Mouse (Mus musculus) kidney, adult 2 months (tissue): ENCODE results near the gene Eif5b.
"Not testable (repeated sequence)": the region's sequence is repeated elsewhere in the genome, so short reads cannot be mapped to it uniquely, and the experiment has no call there.

Experiments used
- CTCF ChIP-seq: fragments of 200-500 bp; conservative IDR thresholded peaks from 2 replicates; pipeline ENCODE4 v1.5.1; 2011; ENCODE audit warnings: low read depth, mild to moderate bottlenecking, control low read depth, low read length, moderate library complexity, mixed read lengths; ENCODE audit not compliant: insufficient read depth, insufficient read length
- POLR2A ChIP-seq: fragments of 200-500 bp; IDR thresholded peaks from one replicate; pipeline ENCODE4 v1.6.1; 2011; ENCODE audit warnings: low read depth, low read length, control low read depth

DNA sequence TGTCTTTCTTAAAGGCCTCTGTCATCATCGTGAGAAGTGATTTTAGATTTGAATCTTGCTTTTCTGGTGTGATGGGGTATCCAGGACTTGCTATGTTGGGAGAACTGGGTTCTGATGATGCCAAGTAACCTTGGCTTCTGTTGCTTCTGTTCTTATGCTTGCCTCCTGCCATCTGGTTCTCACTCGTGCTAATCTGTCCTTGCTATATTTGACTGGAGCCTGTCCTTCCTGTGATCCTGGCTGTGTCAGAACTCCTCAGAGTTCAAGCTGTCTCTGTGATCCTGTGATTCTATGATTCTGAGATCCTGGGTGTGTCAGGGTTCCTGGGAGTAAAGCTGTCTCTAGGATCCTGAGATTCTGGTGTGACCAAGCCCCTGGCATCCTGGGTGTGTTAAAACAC is 64.3 kb downstream of the Eif5b start:
- not testable (repeated sequence) for TF ChIP-seq CTCF, POLR2A
